ENCODE assay signal across 30 mouse cellular contexts in genomic region chr13:45499906-45500305, GRCm38 (mm10). TPM values are rescaled to one million over a fixed set of nuclear protein-coding genes. Genes with fewer than 3 reads are reported as not detected.
A peak's percentile ranks its signal among the peaks of the same experiment; 100 is the strongest.
DNase-seq lines count a peak whose midpoint lies in the region; ATAC-seq and TF ChIP-seq lines count a peak whose summit lies in the region.
"Had no signal": no experiment of that assay in that cellular context is flagged by ENCODE, and none has a peak within 500 bp of the region (broad histone marks: within the 10 kb centered on the region; RNA-seq: fewer than 3 reads in every experiment).

No protein-coding gene starts in this region.

- H3K36me3 ChIP-seq in MEL (ENCODE audit: control insufficient read depth in 1 of 2, insufficient read depth in 2 of 2, low read length in 2 of 2), result peaks cover 0 to 4% of the 10 kb centered on the region in 2 experiments; a peak in 1 of 4 replicates
- no peaks in the 10 kb centered on the region for H3K36me3 ChIP-seq in liver, embryonic 12.5 days
- H3K36me3 ChIP-seq in liver, postnatal 0 days (replicated peaks; ENCODE audit: insufficient read depth, low read length), result no peaks in the 10 kb centered on the region
- H3K36me3 ChIP-seq: forebrain, embryonic 10.5 days; G1E; hindbrain, embryonic 13.5 days; midbrain, embryonic 10.5 days; neural tube, embryonic 13.5 days had no signal

- TF ChIP-seq EP300 in MEL (IDR thresholded peaks at IDR 0.05; ENCODE audit: low read depth in 1 of 2, low read length in 2 of 2), result no peak
- peak; percentile 59; the same call in 1 of the 2 replicates for TF ChIP-seq EP300 in liver, postnatal 0 days (IDR thresholded peaks at IDR 0.05; ENCODE audit: low read depth)

- peak overlapping the region; percentile 28; the same call in 1 of the 2 replicates for H3K4me2 ChIP-seq in liver, embryonic 12.5 days
- H3K4me2 ChIP-seq in liver, postnatal 0 days (ENCODE audit: low read depth, low read length), result no peak overlapping the region
- H3K4me2 ChIP-seq: heart, embryonic 11.5 days; hindbrain, embryonic 13.5 days; neural tube, embryonic 13.5 days had no signal

- no peak for TF ChIP-seq RAD21 in MEL (IDR thresholded peaks at IDR 0.05; ENCODE audit: low read depth, low read length)

- no peak for TF ChIP-seq POLR2A in MEL (IDR thresholded peaks at IDR 0.05; ENCODE audit: control insufficient read depth in 1 of 2, insufficient read depth in 1 of 2, low read depth in 1 of 2, low read length in 2 of 2, poor library complexity in 1 of 2)

- TF ChIP-seq CTCF in gastrocnemius, adult 2 months (IDR thresholded peaks at IDR 0.05), result no peak
- no peak for TF ChIP-seq CTCF in MEL (IDR thresholded peaks at IDR 0.05 in 2 of 3, conservative IDR thresholded peaks at IDR 0.05 in 1 of 3; ENCODE audit: control insufficient read depth in 1 of 3, insufficient read depth in 1 of 3, low read depth in 2 of 3, low read length in 3 of 3, poor library complexity in 1 of 3, severe bottlenecking in 1 of 3)
- no peak for TF ChIP-seq CTCF in liver, postnatal 0 days (IDR thresholded peaks at IDR 0.05; ENCODE audit: low read depth)

- H3K4me1 ChIP-seq in MEL (ENCODE audit: control insufficient read depth in 1 of 2, insufficient read depth in 2 of 2, low read length in 2 of 2), result no peaks in the 10 kb centered on the region; a peak in 1 of 4 replicates
- peaks cover 70% of the 10 kb centered on the region for H3K4me1 ChIP-seq in liver, embryonic 12.5 days
- 0 out of 2 replicates have a peak, but pooled peaks cover 8% of the 10 kb centered on the region for H3K4me1 ChIP-seq in liver, postnatal 0 days (ENCODE audit: insufficient read depth)
- H3K4me1 ChIP-seq: forebrain, embryonic 10.5 days; hindbrain, embryonic 13.5 days; midbrain, embryonic 10.5 days; neural tube, embryonic 13.5 days had no signal

- H3K27me3 ChIP-seq in MEL (ENCODE audit: control insufficient read depth in 1 of 2, insufficient read depth in 2 of 2, low read length in 2 of 2), result no peaks in the 10 kb centered on the region
- no peaks in the 10 kb centered on the region for H3K27me3 ChIP-seq in liver, embryonic 12.5 days (replicated peaks)
- H3K27me3 ChIP-seq in liver, postnatal 0 days (ENCODE audit: insufficient read depth, low read length), result no peaks in the 10 kb centered on the region
- H3K27me3 ChIP-seq: hindbrain, embryonic 13.5 days; neural tube, embryonic 13.5 days; Patski had no signal

- DNase-seq in gastrocnemius, adult 2 months, result no peak
- no peak for DNase-seq in gastrocnemius, adult 8-10 months (ENCODE audit: low spot score in 2 of 2)
- peak; percentile 22 for DNase-seq in MEL (ENCODE audit: low read depth, low spot score)
- DNase-seq in liver, postnatal 0 days, result no peak
- DNase-seq in neural tube, embryonic 10.5 days (ENCODE audit: extremely low spot score, low spot score), result no peak
- DNase-seq: cerebellum, adult 11 months; cerebellum, adult 9-10 months; cerebellum, postnatal 36 days; gastrocnemius, postnatal 10 days; heart, postnatal 4 days; kidney, adult 9 months; kidney, postnatal 14 days; layer of hippocampus, adult 9-11 months; right cerebral cortex, postnatal 14 days; thymus, adult 2 months; thymus, postnatal 36 days had no signal

- H3K4me3 ChIP-seq in gastrocnemius, adult 2 months, result peak overlapping the region; percentile 65; the same call in 1 of the 2 replicates
- H3K4me3 ChIP-seq in MEL (ENCODE audit: control insufficient read depth in 1 of 2, insufficient read depth in 1 of 2, low read depth in 2 of 2, low read length in 2 of 2), result no peak overlapping the region
- H3K4me3 ChIP-seq in liver, embryonic 12.5 days, result no peak overlapping the region
- no peak overlapping the region for H3K4me3 ChIP-seq in liver, postnatal 0 days (ENCODE audit: low read depth, low read length)
- H3K4me3 ChIP-seq: forebrain, embryonic 10.5 days; hindbrain, embryonic 13.5 days; midbrain, embryonic 10.5 days; myocyte; neural tube, embryonic 13.5 days had no signal

- no peak overlapping the region for H3K9ac ChIP-seq in MEL (ENCODE audit: control insufficient read depth, low read depth, low read length, poor library complexity, severe bottlenecking)
- no peak overlapping the region for H3K9ac ChIP-seq in liver, embryonic 12.5 days
- H3K9ac ChIP-seq in liver, postnatal 0 days (replicated peaks), result no peak overlapping the region
- H3K9ac ChIP-seq: hindbrain, embryonic 13.5 days; neural tube, embryonic 13.5 days had no signal

- ATAC-seq in liver, embryonic 12.5 days, result peak; percentile 90
- peak; percentile 81 for ATAC-seq in liver, postnatal 0 days
- ATAC-seq in monocyte, adult 5-6 weeks (replicated peaks; ENCODE audit: insufficient number of reproducible peaks, low FRiP score, low TSS enrichment, poor library complexity, severe bottlenecking), result no peak
- ATAC-seq: forebrain, embryonic 16.5 days; intestine, postnatal 0 days; midbrain, embryonic 16.5 days; Patski had no signal

- intact Hi-C loops in gastrocnemius, adult 2 months (cut with DNase I), result no loop called here

- H3K9me3 ChIP-seq in MEL (replicated peaks; ENCODE audit: insufficient read depth, low read length), result no peaks in the 10 kb centered on the region
- H3K9me3 ChIP-seq in liver, embryonic 12.5 days (replicated peaks), result 0 out of 2 replicates have a peak, but pooled peaks cover 6% of the 10 kb centered on the region
- no peaks in the 10 kb centered on the region for H3K9me3 ChIP-seq in liver, postnatal 0 days (ENCODE audit: low read length)
- H3K9me3 ChIP-seq: forebrain, embryonic 10.5 days; hindbrain, embryonic 13.5 days; midbrain, embryonic 10.5 days had no signal

- H3K79me2 ChIP-seq in MEL (ENCODE audit: control insufficient read depth, insufficient read depth, low read length, poor library complexity), result no peaks in the 10 kb centered on the region

- 27% methylated on average over 3 of the region's 3 CpGs for WGBS in liver, embryonic 12.5 days (ENCODE audit: insufficient replicate concordance)
- 61% methylated on average over 3 of the region's 3 CpGs for WGBS in liver, postnatal 0 days (ENCODE audit: insufficient replicate concordance)

- H3K27ac ChIP-seq in gastrocnemius, adult 2 months, result peak overlapping the region; percentile 91
- no peak overlapping the region for H3K27ac ChIP-seq in MEL (ENCODE audit: control insufficient read depth, low read depth, low read length)
- peak overlapping the region; percentile 69; the same call in 1 of the 2 replicates for H3K27ac ChIP-seq in liver, embryonic 12.5 days
- H3K27ac ChIP-seq in liver, postnatal 0 days (ENCODE audit: low read depth), result no peak overlapping the region
- H3K27ac ChIP-seq: forebrain, embryonic 10.5 days; hindbrain, embryonic 13.5 days; macrophage; midbrain, embryonic 10.5 days; neural tube, embryonic 13.5 days had no signal

TF ChIP-seq in MEL, 35 proteins besides CTCF, POLR2A, EP300 and RAD21:
- TF ChIP-seq CHD1 (IDR thresholded peaks at IDR 0.05; ENCODE audit: low read depth, low read length) (no peak), JUND (IDR thresholded peaks at IDR 0.05; ENCODE audit: low read depth, low read length) (no peak), MYB (IDR thresholded peaks at IDR 0.05; ENCODE audit: low read depth, low read length) (no peak), TBP (IDR thresholded peaks at IDR 0.05; ENCODE audit: low read depth, low read length) (no peak), POLR2AphosphoS5 (IDR thresholded peaks at IDR 0.05; ENCODE audit: borderline replicate concordance, low read depth, low read length) (no peak), MXI1 (IDR thresholded peaks at IDR 0.05; ENCODE audit: low read depth, low read length) (no peak), SMC3 (IDR thresholded peaks at IDR 0.05; ENCODE audit: low read depth, low read length) (no peak), MEF2A (IDR thresholded peaks at IDR 0.05; ENCODE audit: extremely low read depth, insufficient replicate concordance, low read depth, low read length, poor library complexity, severe bottlenecking) (no peak)

RNA-seq across cellular contexts. Expression of gene Gmpr, which starts 7.3 kb away (rescaled TPM):
- 100 to 1,000 TPM; 152 to 185 TPM for total RNA-seq in gastrocnemius, adult 2 months (2021)
- total RNA-seq in gastrocnemius, adult 8-10 months (2022), result 100 to 1,000 TPM; 171 to 206 (median 197) TPM
- total RNA-seq in MEL (2012; rRNA removed), result 60.9 and 64.2 TPM in 2 replicates
- polyA plus RNA-seq in MEL (2012; ENCODE audit: insufficient read depth in 1 of 2, insufficient read length in 2 of 2, low read depth in 1 of 2, low replicate concordance in 2 of 2, missing spikeins in 1 of 2), result 100 to 1,000 TPM in 1 of 2 experiments, not detected in 1; 130 TPM
- 364 and 366 TPM in 2 replicates for polyA plus RNA-seq in liver, embryonic 12.5 days (2016; fragmentation: Nextera tagmentation; extraction: Ambion mirVana)
- polyA plus RNA-seq in liver, postnatal 0 days (2015; fragmentation: Nextera tagmentation; extraction: Ambion mirVana), result 63.6 and 75.5 TPM in 2 replicates
- total RNA-seq in monocyte, adult 5-6 weeks (2017), result 1.8 to 2.3 TPM in 2 of 3 replicates, not detected in the other

Comparison
In these comparisons a context has a peak if more than half of its experiments do, and no peak if none do; other contexts are left out.
1. H3K27ac ChIP-seq: peak in gastrocnemius, adult 2 months (single experiment) and liver, embryonic 12.5 days (single experiment); none in MEL (single experiment) and liver, postnatal 0 days (single experiment).
2. RNA of gene Gmpr, which starts 7.3 kb away (total RNA-seq): 171 to 206 TPM in gastrocnemius, adult 8-10 months, 152 to 185 TPM in gastrocnemius, adult 2 months and 60.9 to 64.2 TPM in MEL; 1.8 to 2.3 TPM in monocyte, adult 5-6 weeks; every median in the first group is over 10 times any median in the second.